Mouse (Mus musculus) hindbrain, embryonic 13.5 days (tissue): Measurements from ENCODE around the gene 4931414P19Rik. TPM values are rescaled to one million over a fixed set of nuclear protein-coding genes. Genes with fewer than 3 reads are reported as not detected.
A peak's percentile ranks its signal among the peaks of the same experiment; 100 is the strongest.

Experiments
- ATAC-seq: fragments of 200-750 bp; cut with Nextera tagmentation; 2 replicates; pipeline ENCODE4 v1.8.0; 2017; ENCODE audit warnings: moderate TSS enrichment; ENCODE audit not compliant: low FRiP score
- H3K27ac ChIP-seq: fragments of 300-500 bp; sonication (generic); 2 replicates; pipeline ENCODE4 v1.5.1; 2015; ENCODE audit warnings: inconsistent platforms, mild to moderate bottlenecking, moderate library complexity
- H3K27me3 ChIP-seq: fragments of 300-500 bp; sonication (generic); 2 replicates; pipeline ENCODE4 v1.6.1; 2015; ENCODE audit warnings: mild to moderate bottlenecking, inconsistent platforms
- H3K36me3 ChIP-seq: fragments of 300-500 bp; sonication (generic); 2 replicates; pipeline ENCODE4 v1.6.1; 2015; ENCODE audit warnings: mild to moderate bottlenecking, inconsistent platforms
- H3K4me1 ChIP-seq: fragments of 300-500 bp; sonication (generic); replicated peaks from 2 replicates; pipeline ENCODE4 v1.6.1; 2015; ENCODE audit warnings: inconsistent platforms
- H3K4me2 ChIP-seq: fragments of 300-500 bp; sonication (generic); 2 replicates; pipeline ENCODE4 v1.6.1; 2015; ENCODE audit warnings: inconsistent platforms, mild to moderate bottlenecking, moderate library complexity
- H3K4me3 ChIP-seq: fragments of 300-500 bp; sonication (generic); 2 replicates; pipeline ENCODE4 v1.5.1; 2015; ENCODE audit warnings: mild to moderate bottlenecking, inconsistent platforms
- H3K9ac ChIP-seq: fragments of 300-500 bp; sonication (generic); 2 replicates; pipeline ENCODE4 v1.6.1; 2015; ENCODE audit warnings: mild to moderate bottlenecking, inconsistent platforms
- H3K9me3 ChIP-seq: fragments of 300-500 bp; sonication (generic); 2 replicates; pipeline ENCODE4 v1.6.1; 2016; ENCODE audit warnings: inconsistent platforms
- WGBS: fragments of 180-500 bp; shearing (Covaris S2); methylation state at CpG from one replicate; pipeline ENCODE4 v1.1.7; 2015; 5-methylcytosine and 5-hydroxymethylcytosine counted together
- polyA plus RNA-seq: library from polyadenylated mRNA; unstranded; fragments of >200 nt; fragmentation: Nextera tagmentation; extraction: Ambion mirVana; gene quantifications from 2 replicates; pipeline ENCODE4 v1.2.1, GENCODE M21; 2015

4931414P19Rik gene
- polyA plus RNA-seq: 6.8 and 7.6 TPM in 2 replicates

GRCm38 (mm10) chr14:54605752-54606321, at the start of gene 4931414P19Rik:
4931414P19Rik (minus strand) TSS chr14:54605993.
- H3K9me3 ChIP-seq: no peaks in the 10 kb centered on the region
- H3K9ac ChIP-seq: peak within 1 kb of the TSS; percentile 63
- no peaks in the 10 kb centered on the region for H3K27me3 ChIP-seq
- peak within 1 kb of the TSS; percentile 48 for H3K4me3 ChIP-seq
- no peak; the same call in 1 of the 2 replicates for ATAC-seq
- peaks cover 28% of the 10 kb centered on the region for H3K4me1 ChIP-seq
- H3K4me2 ChIP-seq: peak within 1 kb of the TSS; percentile 58
- under 1% methylated on average over 36 of the region's 39 CpGs for WGBS
- H3K27ac ChIP-seq: peak within 1 kb of the TSS; percentile 78
- H3K36me3 ChIP-seq: peaks cover 5% of the 10 kb centered on the region; the same call in 1 of the 2 replicates

- ATAC-seq: peak; percentile 83
- Histone ChIP-seq H3K27ac (peak overlapping the region; percentile 91), H3K4me1 (peaks cover 48% of the 10 kb centered on the region), H3K4me2 (peak overlapping the region; percentile 97), H3K4me3 (peak overlapping the region; percentile 72), H3K36me3 (peaks cover 65% of the 10 kb centered on the region), H3K9me3 (no peaks in the 10 kb centered on the region), H3K9ac (peak overlapping the region; percentile 90), H3K27me3 (no peaks in the 10 kb centered on the region)
- WGBS: under 1% methylated on average over 12 of the region's 12 CpGs
Measured at GRCm38 (mm10) chr14:54653496-54653895, 47.7 kb upstream of the 4931414P19Rik start.

- H3K4me1 ChIP-seq: peaks cover 55% of the 10 kb centered on the region
- peak overlapping the region; percentile 72 for H3K4me3 ChIP-seq
- no peaks in the 10 kb centered on the region for H3K9me3 ChIP-seq
- no peaks in the 10 kb centered on the region for H3K27me3 ChIP-seq
- no peak for ATAC-seq
- H3K27ac ChIP-seq: peak overlapping the region; percentile 91
- H3K36me3 ChIP-seq: peaks cover 65% of the 10 kb centered on the region
- H3K4me2 ChIP-seq: peak overlapping the region; percentile 97
- peak overlapping the region; percentile 90 for H3K9ac ChIP-seq
- 0% methylated on average over 7 of the region's 7 CpGs for WGBS
Measured at GRCm38 (mm10) chr14:54652787-54653186, 47.0 kb upstream of the 4931414P19Rik start.

- Histone ChIP-seq H3K36me3 (peaks cover 65% of the 10 kb centered on the region), H3K4me2 (peak overlapping the region; percentile 97), H3K9me3 (no peaks in the 10 kb centered on the region), H3K4me3 (peak overlapping the region; percentile 72), H3K27me3 (no peaks in the 10 kb centered on the region), H3K4me1 (peaks cover 55% of the 10 kb centered on the region), H3K27ac (peak overlapping the region; percentile 58), H3K9ac (peak overlapping the region; percentile 90; the same call in 1 of the 2 replicates)
- WGBS: 76% methylated on average over 4 of the region's 4 CpGs
- ATAC-seq: 0 out of 2 replicates have a peak, but pooled peaks have one; percentile 5
Measured at GRCm38 (mm10) chr14:54651556-54651955, 45.8 kb upstream of the 4931414P19Rik start.

GRCm38 (mm10) chr14:54650621-54651454, 45.0 kb upstream of the 4931414P19Rik start:
- Histone ChIP-seq H3K27ac (peak overlapping the region; percentile 58), H3K4me2 (peak overlapping the region; percentile 97), H3K27me3 (no peaks in the 10 kb centered on the region), H3K4me3 (peak overlapping the region; percentile 72), H3K4me1 (peaks cover 55% of the 10 kb centered on the region), H3K9ac (no peak overlapping the region), H3K9me3 (no peaks in the 10 kb centered on the region), H3K36me3 (peaks cover 65% of the 10 kb centered on the region)
- WGBS: 63% methylated on average over 23 of the region's 23 CpGs
- ATAC-seq: peak; percentile 33

- H3K27me3 ChIP-seq: no peaks in the 10 kb centered on the region
- peaks cover 46% of the 10 kb centered on the region for H3K4me1 ChIP-seq
- no peak overlapping the region for H3K27ac ChIP-seq
- no peak overlapping the region for H3K4me3 ChIP-seq
- no peaks in the 10 kb centered on the region for H3K9me3 ChIP-seq
- H3K36me3 ChIP-seq: peaks cover 84% of the 10 kb centered on the region
- no peak for ATAC-seq
- WGBS: 83% methylated on average over 4 of the region's 4 CpGs
- no peak overlapping the region for H3K4me2 ChIP-seq
- no peak overlapping the region for H3K9ac ChIP-seq
Measured at GRCm38 (mm10) chr14:54647900-54648299, 42.1 kb upstream of the 4931414P19Rik start.

- Histone ChIP-seq H3K9ac (no peak overlapping the region), H3K4me1 (peaks cover 43% of the 10 kb centered on the region), H3K27ac (no peak overlapping the region), H3K27me3 (no peaks in the 10 kb centered on the region), H3K4me3 (no peak overlapping the region), H3K36me3 (peaks cover 92% of the 10 kb centered on the region), H3K4me2 (no peak overlapping the region), H3K9me3 (no peaks in the 10 kb centered on the region)
- no peak for ATAC-seq
- 93% methylated on average over 8 of the region's 8 CpGs for WGBS
Measured at GRCm38 (mm10) chr14:54646898-54647636, 41.3 kb upstream of the 4931414P19Rik start.

- no peak for ATAC-seq
- H3K4me3 ChIP-seq: no peak overlapping the region
- 93% methylated on average over 17 of the region's 17 CpGs for WGBS
- H3K4me2 ChIP-seq: no peak overlapping the region
- peaks cover 39% of the 10 kb centered on the region for H3K4me1 ChIP-seq
- no peak overlapping the region for H3K27ac ChIP-seq
- H3K9ac ChIP-seq: no peak overlapping the region
- no peaks in the 10 kb centered on the region for H3K27me3 ChIP-seq
- peaks cover 89% of the 10 kb centered on the region for H3K36me3 ChIP-seq
- H3K9me3 ChIP-seq: no peaks in the 10 kb centered on the region
Measured at GRCm38 (mm10) chr14:54646455-54646854, 40.7 kb upstream of the 4931414P19Rik start.

- H3K36me3 ChIP-seq: peaks cover 70% of the 10 kb centered on the region
- no peak overlapping the region for H3K27ac ChIP-seq
- no peaks in the 10 kb centered on the region for H3K27me3 ChIP-seq
- WGBS: 93% methylated on average over 9 of the region's 9 CpGs
- H3K4me2 ChIP-seq: no peak overlapping the region
- no peak for ATAC-seq
- no peaks in the 10 kb centered on the region for H3K9me3 ChIP-seq
- H3K4me1 ChIP-seq: peaks cover 34% of the 10 kb centered on the region
- H3K4me3 ChIP-seq: no peak overlapping the region
- no peak overlapping the region for H3K9ac ChIP-seq
Measured at GRCm38 (mm10) chr14:54644294-54644693, 38.5 kb upstream of the 4931414P19Rik start.

- ATAC-seq: no peak
- 87% methylated on average over 2 of the region's 2 CpGs for WGBS
- H3K4me1 ChIP-seq: peaks cover 34% of the 10 kb centered on the region
Measured at GRCm38 (mm10) chr14:54643011-54643410, 37.2 kb upstream of the 4931414P19Rik start.

GRCm38 (mm10) chr14:54642224-54642944, 36.6 kb upstream of the 4931414P19Rik start:
- WGBS: 82% methylated on average over 25 of the region's 25 CpGs
- H3K4me2 ChIP-seq: no peak overlapping the region
- peak overlapping the region; percentile 92 for H3K27ac ChIP-seq
- H3K4me3 ChIP-seq: 0 out of 2 replicates have a peak overlapping the region, but pooled peaks have one; percentile 80
- ATAC-seq: no peak
- H3K27me3 ChIP-seq: no peaks in the 10 kb centered on the region
- H3K36me3 ChIP-seq: peaks cover 68% of the 10 kb centered on the region
- H3K9ac ChIP-seq: no peak overlapping the region
- peaks cover 36% of the 10 kb centered on the region for H3K4me1 ChIP-seq
- no peaks in the 10 kb centered on the region for H3K9me3 ChIP-seq

More at GRCm38 (mm10) chr14:54643011-54643410, 37.2 kb upstream of the 4931414P19Rik start:
- Histone ChIP-seq H3K9me3 (no peaks in the 10 kb centered on the region), H3K9ac (0 out of 2 replicates have a peak overlapping the region, but pooled peaks have one; percentile 2), H3K36me3 (peaks cover 68% of the 10 kb centered on the region), H3K4me3 (no peak overlapping the region), H3K27me3 (no peaks in the 10 kb centered on the region), H3K4me2 (no peak overlapping the region), H3K27ac (no peak overlapping the region)
